Mouse (Mus musculus) limb, embryonic 10.5 days (tissue): Measurements from ENCODE around the gene Ints7. TPM values are rescaled to one million over a fixed set of nuclear protein-coding genes. Genes with fewer than 3 reads are reported as not detected.
A peak's percentile ranks its signal among the peaks of the same experiment; 100 is the strongest.

Experiments used
- DNase-seq: peaks from one replicate; pipeline ENCODE4 v3.0.0-alpha.2; 2017; ENCODE audit warnings: low spot score
- H3K27ac ChIP-seq: fragments of 300-500 bp; sonication (generic); 2 replicates; pipeline ENCODE4 v1.5.1; 2016; ENCODE audit warnings: mild to moderate bottlenecking
- H3K27me3 ChIP-seq: fragments of 300-500 bp; sonication (generic); 2 replicates; pipeline ENCODE4 v1.6.1; 2016; ENCODE audit warnings: low read depth, mild to moderate bottlenecking; ENCODE audit not compliant: poor library complexity, severe bottlenecking
- H3K36me3 ChIP-seq: fragments of 300-500 bp; sonication (generic); 2 replicates; pipeline ENCODE4 v1.6.1; 2016; ENCODE audit warnings: mild to moderate bottlenecking, moderate library complexity
- H3K4me1 ChIP-seq: fragments of 300-500 bp; sonication (generic); 2 replicates; pipeline ENCODE4 v1.6.1; 2016
- H3K4me3 ChIP-seq: fragments of 300-500 bp; sonication (generic); 2 replicates; pipeline ENCODE4 v1.5.1; 2016; ENCODE audit warnings: mild to moderate bottlenecking, moderate library complexity
- H3K9me3 ChIP-seq: fragments of 300-500 bp; sonication (generic); replicated peaks from 2 replicates; pipeline ENCODE4 v1.6.1; 2016; ENCODE audit warnings: mild to moderate bottlenecking
- WGBS: fragments of 180-500 bp; shearing (Covaris S2); methylation state at CpG from one replicate; pipeline ENCODE4 v1.1.7; 2016; 5-methylcytosine and 5-hydroxymethylcytosine counted together
- polyA plus RNA-seq: library from polyadenylated mRNA; unstranded; fragments of >200 nt; fragmentation: Nextera tagmentation; extraction: Ambion mirVana; gene quantifications from 2 replicates; pipeline ENCODE4 v1.2.1, GENCODE M21; 2016

The Ints7 gene
- 78.5 and 85.3 TPM in 2 replicates for polyA plus RNA-seq

DNA sequence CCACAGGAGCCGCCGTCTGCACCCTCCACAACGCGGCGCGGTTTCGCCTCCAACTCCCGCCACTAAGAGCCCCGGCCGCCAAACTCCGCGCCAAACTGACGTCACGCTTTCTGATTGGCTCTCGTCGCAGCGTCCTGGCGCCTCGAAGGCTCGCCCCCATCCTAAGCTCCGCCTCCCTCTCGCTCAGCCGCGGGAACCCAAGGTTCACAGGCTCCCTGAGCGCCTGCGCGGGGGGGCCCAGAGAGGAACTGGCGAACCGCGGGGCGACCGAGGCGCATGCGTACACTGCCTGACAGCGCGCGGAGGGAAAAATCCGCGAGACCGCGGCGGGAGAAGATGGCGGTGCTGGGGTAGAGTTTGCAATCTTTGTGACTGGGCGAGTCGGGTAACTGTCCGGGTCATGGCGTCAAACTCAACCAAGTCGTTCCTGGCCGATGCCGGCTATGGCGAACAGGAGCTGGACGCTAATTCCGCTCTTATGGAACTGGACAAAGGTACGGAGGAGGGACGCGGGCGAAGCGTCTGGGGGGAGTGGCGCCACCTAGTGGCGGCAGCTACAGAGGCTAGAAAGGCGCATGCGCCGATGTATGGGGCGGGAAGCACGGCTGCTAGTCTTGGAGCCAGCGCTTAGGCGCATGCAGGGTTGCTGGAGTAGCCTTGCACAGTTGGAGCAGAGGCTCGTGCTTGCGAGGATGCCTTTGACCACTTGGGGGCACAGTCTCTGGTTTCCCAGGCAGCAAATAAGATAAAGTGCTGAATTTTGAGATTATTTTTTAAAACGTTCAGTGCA, at the start of gene Ints7, which contains the start of gene Dtl:
Gene Ints7 (plus strand): TSS at position 179 of the 790 bp plus-strand sequence.
Gene Dtl (minus strand): TSS at position 87 of the 790 bp plus-strand sequence.
- H3K36me3 ChIP-seq = peaks cover 53% of the 10 kb centered on the region
- DNase-seq = peak; percentile 99
- 0 out of 2 replicates have a peak, but pooled peaks cover 2% of the 10 kb centered on the region for H3K9me3 ChIP-seq
- H3K4me1 ChIP-seq = peaks cover 26% of the 10 kb centered on the region
- H3K4me3 ChIP-seq = peak within 1 kb of the TSS; percentile 89
- under 1% methylated on average over 70 of the region's 70 CpGs for WGBS
- H3K27ac ChIP-seq = peak within 1 kb of the TSS; percentile 95
- H3K27me3 ChIP-seq = no peaks in the 10 kb centered on the region

DNA sequence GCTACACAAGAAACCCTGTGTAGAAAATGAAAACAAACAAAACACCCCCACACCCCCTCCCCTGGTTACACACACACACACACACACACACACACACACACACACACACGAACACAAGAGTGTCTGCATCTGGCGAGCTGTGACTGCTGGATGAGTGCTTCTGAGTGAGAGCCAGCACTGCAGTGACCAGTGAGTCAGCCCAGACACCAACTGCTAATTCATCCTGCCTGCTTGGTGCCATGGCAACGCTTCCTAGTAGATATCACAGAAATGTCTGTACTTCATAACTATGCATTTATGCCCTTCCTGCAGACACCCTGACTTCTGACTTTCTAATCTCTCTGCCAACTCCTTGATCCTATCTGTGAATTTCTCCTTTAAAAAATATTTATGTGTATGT, 48.3 kb upstream of the Ints7 start:
- WGBS = 88% methylated on average over 3 of the region's 3 CpGs
- no peak overlapping the region for H3K4me3 ChIP-seq
- no peaks in the 10 kb centered on the region for H3K36me3 ChIP-seq
- no peaks in the 10 kb centered on the region for H3K27me3 ChIP-seq
- H3K4me1 ChIP-seq = peaks cover 2% of the 10 kb centered on the region; the same call in 1 of the 2 replicates
- no peak for DNase-seq
- H3K9me3 ChIP-seq = no peaks in the 10 kb centered on the region
- no peak overlapping the region for H3K27ac ChIP-seq

DNA sequence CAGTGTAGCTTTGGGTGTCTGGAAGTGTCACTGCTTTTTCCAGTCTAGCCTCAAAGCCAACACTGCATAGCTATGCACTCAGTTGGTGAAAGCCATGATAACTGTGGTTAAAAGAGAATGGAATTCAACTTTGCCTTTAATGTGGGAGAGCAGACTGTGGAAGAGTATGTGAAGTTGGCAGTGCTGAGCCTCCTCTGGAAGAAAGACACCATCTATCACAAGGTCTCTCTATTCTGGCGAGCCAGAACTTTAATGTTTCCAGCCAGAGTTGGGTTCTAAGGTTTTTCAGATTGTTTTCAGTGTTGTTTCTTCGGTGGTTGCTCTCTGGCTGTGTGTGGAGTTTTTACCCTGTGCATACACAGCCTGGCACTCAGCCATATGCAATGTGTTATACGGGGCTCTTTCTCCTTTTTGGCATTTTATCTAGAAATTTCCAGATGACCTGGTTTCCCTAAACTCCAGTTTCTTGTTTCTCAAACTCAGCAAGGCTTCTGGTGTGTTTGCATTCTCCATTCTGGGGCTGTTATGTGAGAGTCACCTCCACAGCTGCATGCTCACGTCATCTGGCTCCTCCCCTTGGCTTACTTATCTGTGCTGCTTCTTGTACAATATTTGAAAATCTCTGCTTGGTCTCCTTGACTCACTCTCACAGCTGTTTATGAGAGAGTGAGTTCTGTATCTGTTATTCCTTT, 47.4 kb upstream of the Ints7 start:
- H3K36me3 ChIP-seq = peaks cover 5% of the 10 kb centered on the region; the same call in 1 of the 2 replicates
- H3K4me3 ChIP-seq = no peak overlapping the region
- no peak for DNase-seq
- no peaks in the 10 kb centered on the region for H3K9me3 ChIP-seq
- peaks cover 2% of the 10 kb centered on the region; the same call in 1 of the 2 replicates for H3K4me1 ChIP-seq
- H3K27me3 ChIP-seq = no peaks in the 10 kb centered on the region
- no peak overlapping the region for H3K27ac ChIP-seq
- WGBS = 76% methylated on average over 4 of the region's 4 CpGs

DNA sequence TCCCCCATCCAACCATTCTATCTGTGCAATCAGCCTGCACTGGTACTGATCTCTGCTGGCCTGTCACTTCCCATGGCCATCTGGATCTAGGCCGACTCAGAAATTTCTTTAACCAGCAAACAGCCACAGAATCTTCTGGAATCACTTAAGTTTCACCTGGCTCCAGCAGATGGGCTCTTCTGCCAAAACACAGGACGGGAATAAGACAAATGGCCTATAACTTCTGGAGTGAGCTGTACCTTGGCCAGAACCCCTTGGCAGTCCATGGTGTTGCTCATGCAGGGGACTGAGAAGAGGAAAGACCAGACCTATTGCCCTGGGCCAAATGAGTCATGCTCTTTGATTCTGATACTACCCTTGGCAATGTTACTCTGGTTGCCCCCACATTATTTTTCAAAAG, 46.0 kb upstream of the Ints7 start:
- 69% methylated on average over 2 of the region's 2 CpGs for WGBS
- peaks cover 17% of the 10 kb centered on the region for H3K36me3 ChIP-seq

DNA sequence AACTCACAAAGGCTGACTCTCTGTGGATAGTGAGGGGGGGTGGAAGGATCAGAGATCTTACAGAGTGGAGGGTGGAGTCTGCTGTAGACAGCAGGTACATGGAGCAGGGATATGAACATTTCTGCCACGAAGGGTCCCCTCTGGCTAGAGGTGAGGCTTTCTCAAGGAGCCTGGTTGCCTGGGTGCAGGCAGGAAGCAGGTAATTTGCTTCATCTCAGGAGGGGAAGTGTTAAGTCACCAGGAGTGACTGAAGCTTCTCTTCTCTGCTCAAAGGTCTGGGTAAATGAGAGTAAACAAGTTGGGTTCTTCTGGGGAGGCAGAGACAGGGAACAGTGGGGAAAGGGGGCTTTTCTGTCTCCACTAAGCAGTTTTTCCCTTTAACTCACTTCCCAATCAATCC, 44.4 kb upstream of the Ints7 start:
- Histone ChIP-seq H3K4me3 (no peak overlapping the region), H3K4me1 (peaks cover 2% of the 10 kb centered on the region; the same call in 1 of the 2 replicates), H3K27me3 (no peaks in the 10 kb centered on the region), H3K36me3 (peaks cover 30% of the 10 kb centered on the region), H3K27ac (no peak overlapping the region), H3K9me3 (no peaks in the 10 kb centered on the region)
- 52% methylated on average over 1 of the region's 1 CpGs for WGBS
- no peak for DNase-seq

More for the DNA sequence above, 46.0 kb upstream of the Ints7 start:
- H3K27me3 ChIP-seq = no peaks in the 10 kb centered on the region
- peaks cover 2% of the 10 kb centered on the region; the same call in 1 of the 2 replicates for H3K4me1 ChIP-seq
- H3K27ac ChIP-seq = no peak overlapping the region
- H3K9me3 ChIP-seq = no peaks in the 10 kb centered on the region
- no peak for DNase-seq
- H3K4me3 ChIP-seq = no peak overlapping the region

DNA sequence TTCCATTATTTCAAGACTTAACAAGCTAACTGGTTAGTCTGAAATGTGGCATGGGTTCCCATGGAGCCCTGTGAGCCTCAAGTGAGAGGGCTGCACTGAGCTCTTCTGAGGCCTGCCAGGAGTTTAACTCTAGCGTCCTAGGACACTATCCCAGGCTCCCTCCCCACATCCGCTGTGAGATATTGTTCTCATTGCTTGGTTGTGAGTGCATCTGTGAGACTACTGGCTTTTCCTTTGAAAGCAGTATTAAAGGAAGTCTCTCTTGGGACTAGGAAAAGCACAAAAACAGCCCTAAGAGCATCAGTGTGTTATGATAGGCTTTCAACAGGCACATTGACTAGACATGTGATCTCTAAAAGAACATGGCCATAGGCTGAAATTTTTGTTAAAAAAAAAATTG, 40.5 kb upstream of the Ints7 start:
- no peak for DNase-seq
- Histone ChIP-seq H3K27me3 (no peaks in the 10 kb centered on the region), H3K27ac (no peak overlapping the region), H3K9me3 (no peaks in the 10 kb centered on the region), H3K36me3 (peaks cover 69% of the 10 kb centered on the region), H3K4me1 (peaks cover 2% of the 10 kb centered on the region; the same call in 1 of the 2 replicates), H3K4me3 (no peak overlapping the region)
- 77% methylated on average over 2 of the region's 2 CpGs for WGBS

DNA sequence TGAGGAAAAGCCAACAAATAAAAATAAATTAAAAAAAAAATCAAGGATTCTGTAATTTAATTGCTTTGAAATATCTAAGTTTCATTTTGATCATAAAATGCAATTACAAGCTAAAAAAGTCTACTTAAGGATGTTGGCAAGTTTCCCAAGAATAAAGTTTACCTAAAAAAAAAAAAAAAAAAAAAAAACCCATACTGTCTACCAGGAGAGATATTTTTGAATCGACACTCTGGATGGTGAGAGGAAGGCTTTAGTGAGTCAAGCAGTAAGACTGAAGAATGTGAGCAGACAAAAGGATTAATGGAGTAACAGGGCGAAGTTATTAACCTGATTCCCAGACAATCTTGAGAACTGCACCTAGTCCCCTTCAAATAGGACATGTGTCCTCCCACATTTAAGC, 35.1 kb upstream of the Ints7 start:
- Histone ChIP-seq H3K27ac (no peak overlapping the region), H3K9me3 (no peaks in the 10 kb centered on the region), H3K4me3 (no peak overlapping the region), H3K36me3 (peaks cover 99% of the 10 kb centered on the region), H3K4me1 (no peaks in the 10 kb centered on the region), H3K27me3 (no peaks in the 10 kb centered on the region)
- 92% methylated on average over 2 of the region's 2 CpGs for WGBS
- DNase-seq = no peak

DNA sequence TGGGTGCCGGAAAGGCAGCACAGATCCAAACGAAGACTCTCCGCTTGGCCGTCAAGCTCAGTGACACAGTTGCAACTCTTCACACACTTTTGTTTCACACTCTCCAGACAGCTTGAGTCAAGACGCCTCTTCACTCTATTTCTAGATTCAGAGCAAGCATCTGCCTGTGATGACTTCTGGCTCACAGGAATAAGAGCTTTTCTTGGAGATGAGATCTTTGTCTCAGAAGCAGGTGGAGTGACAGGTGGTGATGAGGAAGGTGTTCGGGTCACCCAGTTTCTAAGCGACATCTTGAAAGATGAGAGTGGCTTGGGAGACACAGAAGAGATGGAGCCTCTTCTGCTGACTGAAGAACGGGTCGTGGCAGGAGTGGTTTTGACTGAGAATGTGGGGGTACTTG, 34.4 kb upstream of the Ints7 start:
- H3K27me3 ChIP-seq = no peaks in the 10 kb centered on the region
- 93% methylated on average over 9 of the region's 9 CpGs for WGBS
- no peak for DNase-seq

DNA sequence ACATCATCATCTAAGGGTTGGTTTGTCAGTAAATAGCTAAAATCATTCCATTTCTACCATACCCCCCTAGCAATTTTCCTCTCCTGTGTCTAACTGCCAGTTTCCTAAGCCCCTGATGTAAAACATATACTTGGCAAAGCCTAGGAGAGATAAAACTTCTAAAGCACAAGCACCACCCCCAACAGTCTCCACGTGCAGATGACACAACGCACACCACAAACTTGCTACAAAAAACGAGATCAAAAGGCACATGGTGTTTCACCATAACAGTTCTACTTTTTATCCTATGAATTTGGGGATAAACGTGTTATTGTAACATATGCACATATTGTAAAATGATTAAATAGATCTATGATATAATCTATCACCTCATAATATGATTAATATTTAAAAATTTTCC, 33.8 kb upstream of the Ints7 start:
- Histone ChIP-seq H3K36me3 (peaks cover 99% of the 10 kb centered on the region), H3K27ac (no peak overlapping the region), H3K27me3 (no peaks in the 10 kb centered on the region), H3K4me1 (no peaks in the 10 kb centered on the region), H3K9me3 (no peaks in the 10 kb centered on the region), H3K4me3 (no peak overlapping the region)
- DNase-seq = no peak
- 92% methylated on average over 4 of the region's 4 CpGs for WGBS

More for the DNA sequence above, 34.4 kb upstream of the Ints7 start:
- no peaks in the 10 kb centered on the region for H3K9me3 ChIP-seq
- no peaks in the 10 kb centered on the region for H3K4me1 ChIP-seq
- H3K36me3 ChIP-seq = peaks cover 99% of the 10 kb centered on the region
- H3K4me3 ChIP-seq = no peak overlapping the region
- no peak overlapping the region for H3K27ac ChIP-seq

DNA sequence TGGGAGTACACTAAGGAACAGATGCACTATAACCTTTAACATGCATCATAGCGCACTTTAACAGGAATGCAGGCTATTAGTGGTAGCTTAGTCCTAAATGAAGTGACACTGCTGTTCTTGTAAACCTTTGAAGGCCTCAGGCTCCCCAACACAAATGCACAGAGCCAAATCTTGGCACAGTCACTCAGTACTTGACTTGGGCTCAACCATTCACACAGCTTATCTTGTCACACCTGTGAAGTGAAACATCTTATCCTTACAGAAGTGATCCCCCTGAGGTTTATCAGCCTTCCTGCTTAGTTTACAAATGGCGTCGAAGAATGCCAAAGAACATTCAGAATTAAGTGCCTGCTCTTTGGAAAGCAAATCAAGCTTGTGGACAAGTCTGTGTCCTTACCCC, 31.7 kb upstream of the Ints7 start:
- H3K27ac ChIP-seq = no peak overlapping the region
- no peak overlapping the region for H3K4me3 ChIP-seq
- WGBS = 96% methylated on average over 3 of the region's 3 CpGs
- H3K9me3 ChIP-seq = no peaks in the 10 kb centered on the region
- H3K36me3 ChIP-seq = peaks cover 99% of the 10 kb centered on the region
- DNase-seq = no peak
- no peaks in the 10 kb centered on the region for H3K4me1 ChIP-seq
- no peaks in the 10 kb centered on the region for H3K27me3 ChIP-seq

DNA sequence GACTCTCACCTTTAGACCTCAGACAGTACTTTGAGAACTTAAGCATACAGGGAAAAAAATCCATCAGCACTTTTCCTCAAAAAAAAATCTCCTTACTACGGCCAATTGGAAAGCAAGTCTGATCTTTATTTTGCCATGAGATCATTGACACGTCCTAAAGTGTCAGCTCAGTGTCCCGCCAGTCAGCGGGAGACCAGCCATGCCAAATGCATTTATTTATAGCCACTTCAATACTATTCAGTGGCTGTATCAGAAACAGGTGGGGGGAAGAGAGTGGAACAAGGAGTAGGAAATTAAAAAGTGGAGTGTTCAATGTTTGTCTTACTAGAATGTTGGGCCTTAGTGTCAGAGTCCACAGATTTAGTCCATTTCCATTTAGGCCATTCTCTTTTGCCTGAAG, 24.6 kb upstream of the Ints7 start:
- no peak overlapping the region for H3K4me3 ChIP-seq
- no peak overlapping the region for H3K27ac ChIP-seq
- H3K4me1 ChIP-seq = no peaks in the 10 kb centered on the region
- H3K9me3 ChIP-seq = no peaks in the 10 kb centered on the region
- WGBS = 87% methylated on average over 4 of the region's 4 CpGs
- H3K36me3 ChIP-seq = peaks cover 92% of the 10 kb centered on the region
- H3K27me3 ChIP-seq = no peaks in the 10 kb centered on the region
- DNase-seq = no peak

DNA sequence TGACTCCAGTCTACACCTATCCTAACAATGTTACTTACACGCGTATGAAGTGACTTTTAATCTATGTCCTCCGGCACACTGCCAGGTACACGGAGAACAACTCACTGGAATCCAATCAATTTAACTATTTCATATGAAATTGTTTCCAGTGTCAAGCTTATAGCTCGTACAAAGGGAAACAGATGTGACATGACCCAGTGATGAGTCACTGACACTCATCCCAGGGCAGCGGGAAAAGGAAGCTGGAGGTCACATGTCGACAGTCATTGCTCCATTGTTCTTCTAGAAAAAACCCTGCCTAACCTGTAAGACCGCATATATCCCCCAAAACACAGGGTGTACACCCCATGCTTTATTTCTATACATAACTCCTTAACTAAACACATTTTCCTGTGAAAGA, 18.3 kb upstream of the Ints7 start:
- no peak overlapping the region for H3K27ac ChIP-seq
- H3K4me3 ChIP-seq = no peak overlapping the region
- WGBS = 90% methylated on average over 8 of the region's 8 CpGs
- peaks cover 92% of the 10 kb centered on the region for H3K36me3 ChIP-seq
- DNase-seq = no peak
- H3K9me3 ChIP-seq = no peaks in the 10 kb centered on the region
- no peaks in the 10 kb centered on the region for H3K27me3 ChIP-seq
- no peaks in the 10 kb centered on the region for H3K4me1 ChIP-seq

DNA sequence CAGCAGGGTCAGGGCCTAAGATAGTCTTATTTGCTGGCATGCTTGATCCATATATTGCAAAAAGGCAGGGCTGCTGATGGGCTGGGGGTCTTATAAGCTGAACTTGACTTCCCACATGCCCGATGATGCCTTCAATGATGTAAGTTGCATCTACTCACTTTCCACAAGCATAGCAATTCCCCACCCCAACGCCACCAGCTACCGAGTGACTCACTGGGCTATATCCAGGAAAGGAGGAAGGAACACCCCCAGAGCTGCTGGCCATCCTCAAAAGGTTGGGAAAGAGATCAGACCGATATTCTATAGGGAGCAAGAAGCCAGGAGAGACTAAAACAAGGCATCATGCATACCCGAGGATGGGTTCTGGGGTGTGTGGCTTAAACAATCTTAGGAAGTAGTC, 15.7 kb upstream of the Ints7 start:
- H3K36me3 ChIP-seq = peaks cover 94% of the 10 kb centered on the region
- H3K27ac ChIP-seq = no peak overlapping the region
- no peak overlapping the region for H3K4me3 ChIP-seq
- 90% methylated on average over 5 of the region's 5 CpGs for WGBS
- H3K27me3 ChIP-seq = no peaks in the 10 kb centered on the region
- no peaks in the 10 kb centered on the region for H3K4me1 ChIP-seq
- DNase-seq = no peak
- H3K9me3 ChIP-seq = no peaks in the 10 kb centered on the region
